Comparison of ENCODE assay signal across 15 mouse cellular contexts in the genomic region with DNA sequence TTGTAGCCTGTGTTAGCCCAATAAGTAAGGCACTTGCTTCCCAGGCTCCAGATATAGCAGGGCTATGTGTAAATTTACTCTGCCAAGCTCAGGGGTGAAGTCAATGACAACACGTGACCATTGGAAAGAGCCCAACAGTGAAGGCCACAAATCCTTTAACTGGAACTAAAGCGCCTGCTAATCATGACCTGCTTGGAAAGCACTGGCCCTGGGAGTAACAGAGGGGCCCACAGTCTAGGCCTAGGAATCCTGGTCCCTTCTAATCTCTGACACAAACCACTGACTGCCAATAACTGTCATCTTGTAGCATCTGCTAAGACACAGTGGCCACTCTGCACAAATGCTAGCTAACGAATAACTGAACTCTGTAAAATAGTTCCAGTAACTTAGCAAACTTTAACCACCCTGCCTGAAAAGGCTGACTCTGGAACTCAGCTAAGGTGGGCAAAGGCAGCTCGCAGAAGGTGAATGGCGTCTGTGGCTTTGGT. TPM values are rescaled to one million over a fixed set of nuclear protein-coding genes. Genes with fewer than 3 reads are reported as not detected.
DNase-seq lines count a peak whose midpoint lies in the region; ATAC-seq and TF ChIP-seq lines count a peak whose summit lies in the region.
"Had no signal": no experiment of that assay in that cellular context is flagged by ENCODE, and none has a peak within 500 bp of the region (broad histone marks: within the 10 kb centered on the region; RNA-seq: fewer than 3 reads in every experiment).

No protein-coding gene starts in this region.

- H3K4me3 ChIP-seq in intestine, postnatal 0 days (ENCODE audit: low read depth, low read length): no peak overlapping the region
- no peak overlapping the region for H3K4me3 ChIP-seq in liver, embryonic 15.5 days (replicated peaks)
- H3K4me3 ChIP-seq: embryonic facial prominence, embryonic 12.5 days; hindbrain, embryonic 13.5 days had no signal

- no peak overlapping the region for H3K9ac ChIP-seq in intestine, postnatal 0 days (ENCODE audit: low read depth, low read length)
- no peak overlapping the region for H3K9ac ChIP-seq in liver, embryonic 15.5 days
- H3K9ac ChIP-seq: embryonic facial prominence, embryonic 12.5 days; hindbrain, embryonic 13.5 days; liver, embryonic 14.5 days had no signal

- no peak for ATAC-seq in intestine, postnatal 0 days
- ATAC-seq in liver, embryonic 15.5 days (ENCODE audit: insufficient read depth): no peak
- ATAC-seq in erythroblast, adult 5-6 weeks (replicated peaks; ENCODE audit: low FRiP score, poor library complexity, severe bottlenecking): no peak

- H3K4me1 ChIP-seq in intestine, postnatal 0 days (replicated peaks; ENCODE audit: control insufficient read depth, insufficient read depth, low read length): peaks cover 25% of the 10 kb centered on the region
- H3K4me1 ChIP-seq in liver, embryonic 15.5 days (replicated peaks): peaks cover 69% of the 10 kb centered on the region

- H3K27me3 ChIP-seq in intestine, postnatal 0 days (replicated peaks; ENCODE audit: control insufficient read depth, insufficient read depth, low read length): no peaks in the 10 kb centered on the region
- no peaks in the 10 kb centered on the region for H3K27me3 ChIP-seq in liver, embryonic 15.5 days
- H3K27me3 ChIP-seq: embryonic facial prominence, embryonic 12.5 days; hindbrain, embryonic 13.5 days had no signal

- DNase-seq in heart, adult 11 months: peak; percentile 94
- DNase-seq in heart, postnatal 25 days (ENCODE audit: low spot score): no peak
- peak; percentile 36 to 64 for DNase-seq in heart, adult 9 months (ENCODE audit: low spot score in 2 of 2)
- DNase-seq in urinary bladder, postnatal 4 days (ENCODE audit: low spot score in 2 of 2): no peak
- DNase-seq in neural tube, embryonic 10.5 days (ENCODE audit: extremely low spot score, low spot score): no peak
- DNase-seq: cerebellum, adult 18-20 months; layer of hippocampus, postnatal 36 days; midbrain, embryonic 14.5 days; thymus, adult 18-20 months had no signal

- H3K27ac ChIP-seq in intestine, postnatal 0 days (ENCODE audit: low read depth, low read length): peak overlapping the region; percentile 22; the same call in 1 of the 2 replicates
- H3K27ac ChIP-seq in liver, embryonic 15.5 days (replicated peaks): 0 out of 2 replicates have a peak overlapping the region, but pooled peaks have one; percentile 31
- H3K27ac ChIP-seq: embryonic facial prominence, embryonic 12.5 days; hindbrain, embryonic 13.5 days; liver, embryonic 14.5 days had no signal

- H3K9me3 ChIP-seq in intestine, postnatal 0 days (ENCODE audit: control insufficient read depth): no peaks in the 10 kb centered on the region
- no peaks in the 10 kb centered on the region for H3K9me3 ChIP-seq in liver, embryonic 15.5 days (replicated peaks)
- H3K9me3 ChIP-seq: embryonic facial prominence, embryonic 12.5 days; hindbrain, embryonic 13.5 days had no signal

- H3K4me2 ChIP-seq in intestine, postnatal 0 days (replicated peaks; ENCODE audit: low read depth): no peak overlapping the region
- H3K4me2 ChIP-seq in liver, embryonic 15.5 days: no peak overlapping the region
- H3K4me2 ChIP-seq: embryonic facial prominence, embryonic 12.5 days; hindbrain, embryonic 13.5 days had no signal

- intact Hi-C loops in heart, postnatal 25 days (cut with DNase I): no loop called here

- 0 out of 2 replicates have a peak, but pooled peaks cover 7% of the 10 kb centered on the region for H3K36me3 ChIP-seq in intestine, postnatal 0 days (ENCODE audit: control insufficient read depth, insufficient read depth)
- no peaks in the 10 kb centered on the region; the same call in 1 of the 2 replicates for H3K36me3 ChIP-seq in liver, embryonic 15.5 days (replicated peaks)
- H3K36me3 ChIP-seq: embryonic facial prominence, embryonic 12.5 days; hindbrain, embryonic 13.5 days had no signal

- 66% methylated on average over 5 of the region's 5 CpGs for WGBS in intestine, postnatal 0 days
- 51% methylated on average over 5 of the region's 5 CpGs for WGBS in liver, embryonic 15.5 days (ENCODE audit: insufficient replicate concordance)

- TF ChIP-seq CTCF in intestine, postnatal 0 days (IDR thresholded peaks at IDR 0.05; ENCODE audit: low read depth): no peak

RNA-seq across cellular contexts. Expression of gene Ezr, which starts 14.2 kb away (rescaled TPM):
- total RNA-seq in heart, postnatal 25 days (2021): 10 to 100 TPM; 39.3 to 43.6 TPM
- 342 and 379 TPM in 2 replicates for polyA plus RNA-seq in intestine, postnatal 0 days (2015; fragmentation: Nextera tagmentation; extraction: Ambion mirVana)
- polyA plus RNA-seq in liver, embryonic 15.5 days (2015; fragmentation: Nextera tagmentation; extraction: Ambion mirVana): 48.3 and 49.4 TPM in 2 replicates
- total RNA-seq in erythroblast, adult 5-6 weeks (2015; ENCODE audit: low replicate concordance): 9.4 and 23.2 TPM in 2 replicates
- total RNA-seq in erythroblast, adult 5-6 weeks (2017; ENCODE audit: low replicate concordance): 64.2 and 120 TPM in 2 replicates

Comparison
In these comparisons a context has a peak if more than half of its experiments do, and no peak if none do; other contexts are left out.
1. DNase-seq: peak in heart, adult 11 months (single experiment) and heart, adult 9 months (2 of 2); none in heart, postnatal 25 days (single experiment), urinary bladder, postnatal 4 days (0 of 2) and neural tube, embryonic 10.5 days (single experiment).